Mouse (Mus musculus) midbrain, embryonic 14.5 days (tissue): ENCODE data around the gene Mep1a. TPM values are rescaled to one million over a fixed set of nuclear protein-coding genes. Genes with fewer than 3 reads are reported as not detected.

ENCODE experiments used
- ATAC-seq: fragments of 200-750 bp; cut with Nextera tagmentation; 2 replicates; pipeline ENCODE4 v1.8.0; 2017; ENCODE audit warnings: moderate number of reproducible peaks, moderate library complexity; ENCODE audit not compliant: low FRiP score, low TSS enrichment
- DNase-seq: peaks from one replicate; pipeline ENCODE4 v3.0.0-alpha.2; 2015
- H3K27ac ChIP-seq: fragments of 300-500 bp; sonication (generic); replicated peaks from 2 replicates; pipeline ENCODE4 v1.5.1; 2014; ENCODE audit warnings: mild to moderate bottlenecking, low read depth, low read length, moderate library complexity
- H3K27me3 ChIP-seq: fragments of 300-500 bp; sonication (generic); 2 replicates; pipeline ENCODE4 v1.6.1; 2014; ENCODE audit warnings: low read length, control low read depth, mixed read lengths; ENCODE audit not compliant: control insufficient read depth, insufficient read depth
- H3K36me3 ChIP-seq: fragments of 300-500 bp; sonication (generic); 2 replicates; pipeline ENCODE4 v1.6.1; 2014; ENCODE audit warnings: low read length, control low read depth; ENCODE audit not compliant: control insufficient read depth, insufficient read depth
- H3K4me1 ChIP-seq: fragments of 300-500 bp; sonication (generic); 2 replicates; pipeline ENCODE4 v1.6.1; 2014; ENCODE audit warnings: mild to moderate bottlenecking, antibody characterized with exemption, low read length, control low read depth; ENCODE audit not compliant: control insufficient read depth, insufficient read depth
- H3K4me2 ChIP-seq: fragments of 300-500 bp; sonication (generic); 2 replicates; pipeline ENCODE4 v1.6.1; 2014; ENCODE audit warnings: mild to moderate bottlenecking, low read length, moderate library complexity
- H3K4me3 ChIP-seq: fragments of 300-500 bp; sonication (generic); replicated peaks from 2 replicates; pipeline ENCODE4 v1.5.1; 2014; ENCODE audit warnings: low read depth, low read length
- H3K9ac ChIP-seq: fragments of 300-500 bp; sonication (generic); replicated peaks from 2 replicates; pipeline ENCODE4 v1.6.1; 2014; ENCODE audit warnings: mild to moderate bottlenecking, low read length, moderate library complexity
- H3K9me3 ChIP-seq: fragments of 300-500 bp; sonication (generic); 2 replicates; pipeline ENCODE4 v1.6.1; 2016; ENCODE audit warnings: low read length, control low read depth, mixed read lengths; ENCODE audit not compliant: control insufficient read depth
- WGBS: fragments of 180-500 bp; shearing (Covaris S2); extraction: QIAGEN DNeasy Blood & Tissue Kit; methylation state at CpG from one replicate; pipeline ENCODE4 v1.1.7; 2014; 5-methylcytosine and 5-hydroxymethylcytosine counted together
- polyA plus RNA-seq: library from polyadenylated mRNA; unstranded; fragments of >200 nt; fragmentation: Nextera tagmentation; extraction: Ambion mirVana; gene quantifications from 2 replicates; pipeline ENCODE4 v1.2.1, GENCODE M21; 2014

The Mep1a gene
- polyA plus RNA-seq, 1 experiment from 2014 or later, result 0.07 TPM

DNA sequence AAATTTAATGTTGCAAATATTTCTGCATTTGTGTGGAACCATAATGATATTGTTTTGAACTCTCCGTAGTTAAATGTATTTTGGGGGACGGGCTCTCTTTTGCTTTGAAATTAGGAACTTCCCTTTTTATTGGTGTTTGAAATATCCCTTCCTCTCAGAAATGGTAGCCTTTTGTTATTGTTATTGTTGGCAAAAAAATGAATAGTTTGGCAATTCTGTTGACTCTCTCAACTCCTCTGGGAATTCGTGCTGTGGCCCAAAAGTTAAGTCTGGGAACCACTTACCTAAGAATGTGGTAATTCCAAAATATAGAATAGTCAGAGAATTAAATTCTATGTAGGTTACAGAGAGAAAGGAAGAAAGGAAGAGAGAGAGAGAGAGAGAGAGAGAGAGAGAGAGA lies 17.6 kb upstream of the Mep1a start:
- Histone ChIP-seq H3K27me3 (no peaks in the 10 kb centered on the region), H3K36me3 (no peaks in the 10 kb centered on the region), H3K27ac (no peak overlapping the region), H3K4me2 (no peak overlapping the region), H3K9me3 (no peaks in the 10 kb centered on the region), H3K9ac (no peak overlapping the region), H3K4me1 (no peaks in the 10 kb centered on the region), H3K4me3 (no peak overlapping the region)
- no peak for ATAC-seq
- 81% methylated on average over 3 of the region's 3 CpGs for WGBS
- no peak for DNase-seq

DNA sequence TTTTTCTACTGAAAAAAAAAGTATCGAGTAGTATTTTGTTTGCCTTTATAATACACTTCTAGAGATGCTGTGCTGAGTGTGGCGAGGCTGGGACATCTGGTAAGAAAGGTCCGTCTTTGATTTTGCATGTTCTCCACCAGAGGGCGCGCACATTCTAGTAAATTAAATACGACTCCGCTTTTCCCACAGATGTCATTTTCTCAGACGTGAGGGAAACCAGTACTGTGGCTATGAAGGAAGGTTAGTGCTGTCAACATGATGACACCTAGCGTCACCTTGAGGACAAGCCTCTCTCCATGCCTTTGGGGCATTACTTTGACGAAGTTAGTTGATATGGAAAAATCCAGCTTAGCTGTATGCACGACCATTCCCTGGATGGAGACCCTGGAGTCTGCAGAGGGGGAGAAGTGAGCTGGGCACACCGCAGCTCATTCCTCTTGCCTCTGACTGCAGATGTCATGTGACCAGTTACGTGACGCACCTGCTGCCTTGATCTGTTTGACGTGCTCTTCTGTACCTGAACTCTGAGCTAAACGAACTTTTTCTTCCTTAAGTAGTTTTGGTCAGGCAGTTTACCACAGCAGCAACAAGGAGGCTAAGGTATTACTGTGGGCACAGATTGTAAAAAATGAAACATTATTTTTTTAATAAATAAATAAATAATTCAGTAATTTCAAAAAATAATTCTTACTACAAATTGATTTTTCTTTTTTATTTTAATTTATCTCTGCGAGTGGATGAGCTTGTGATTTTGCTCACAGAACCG lies 16.2 kb upstream of the Mep1a start:
- no peaks in the 10 kb centered on the region for H3K4me1 ChIP-seq
- DNase-seq (peak; percentile 94), ATAC-seq (peak; percentile 73; the same call in 1 of the 2 replicates)
- no peak overlapping the region for H3K9ac ChIP-seq
- H3K9me3 ChIP-seq, result peaks cover 3% of the 10 kb centered on the region; the same call in 1 of the 2 replicates
- no peaks in the 10 kb centered on the region for H3K27me3 ChIP-seq
- no peak overlapping the region for H3K27ac ChIP-seq
- H3K36me3 ChIP-seq, result no peaks in the 10 kb centered on the region
- whole genome bisulfite sequencing, result 31% methylated on average over 18 of the region's 18 CpGs
- no peak overlapping the region for H3K4me3 ChIP-seq
- H3K4me2 ChIP-seq, result no peak overlapping the region

GRCm38 (mm10) chr17:43510782-43511181 lies 8.2 kb upstream of the Mep1a start:
- WGBS, result 78% methylated on average over 4 of the region's 4 CpGs
- ATAC-seq, result no peak

DNA sequence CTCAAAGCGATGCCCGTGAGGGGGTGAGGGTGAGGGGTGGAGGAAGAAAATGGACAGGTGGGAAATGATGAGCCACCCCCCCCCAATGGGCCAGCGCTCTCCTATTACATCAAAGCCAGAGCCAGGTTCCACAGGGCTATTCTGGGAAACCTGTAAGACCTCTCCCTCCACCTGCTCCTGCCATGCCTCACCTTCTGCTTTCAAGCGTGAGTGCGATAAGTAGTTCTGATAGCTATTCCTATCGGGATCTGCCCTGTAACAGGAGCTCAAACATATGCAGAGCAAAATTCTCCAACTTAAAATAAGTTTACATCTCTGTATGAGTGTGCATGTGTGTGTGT lies 2.0 kb upstream of the Mep1a start:
- no peak overlapping the region for H3K4me2 ChIP-seq
- no peak for ATAC-seq
- WGBS, result 84% methylated on average over 6 of the region's 6 CpGs

More at GRCm38 (mm10) chr17:43510782-43511181, 8.2 kb upstream of the Mep1a start:
- peaks cover 3% of the 10 kb centered on the region; the same call in 1 of the 2 replicates for H3K9me3 ChIP-seq
- no peak for DNase-seq
- no peak overlapping the region for H3K9ac ChIP-seq
- no peak overlapping the region for H3K27ac ChIP-seq
- no peaks in the 10 kb centered on the region for H3K36me3 ChIP-seq
- no peaks in the 10 kb centered on the region for H3K4me1 ChIP-seq
- H3K4me3 ChIP-seq, result no peak overlapping the region
- no peak overlapping the region for H3K4me2 ChIP-seq
- no peaks in the 10 kb centered on the region for H3K27me3 ChIP-seq

GRCm38 (mm10) chr17:43503861-43504593 lies 1.4 kb upstream of the Mep1a start:
- DNase-seq (no peak), ATAC-seq (no peak)
- no peak overlapping the region for H3K4me2 ChIP-seq
- H3K4me1 ChIP-seq, result no peaks in the 10 kb centered on the region
- H3K9me3 ChIP-seq, result no peaks in the 10 kb centered on the region
- H3K9ac ChIP-seq, result no peak overlapping the region
- 86% methylated on average over 4 of the region's 4 CpGs for WGBS
- H3K27me3 ChIP-seq, result no peaks in the 10 kb centered on the region
- no peak overlapping the region for H3K4me3 ChIP-seq
- no peaks in the 10 kb centered on the region for H3K36me3 ChIP-seq
- no peak overlapping the region for H3K27ac ChIP-seq

More for the DNA sequence above, 2.0 kb upstream of the Mep1a start:
- DNase-seq, result no peak
- H3K4me3 ChIP-seq, result no peak overlapping the region
- H3K27me3 ChIP-seq, result no peaks in the 10 kb centered on the region
- H3K36me3 ChIP-seq, result no peaks in the 10 kb centered on the region
- no peak overlapping the region for H3K9ac ChIP-seq
- H3K4me1 ChIP-seq, result no peaks in the 10 kb centered on the region
- no peak overlapping the region for H3K27ac ChIP-seq
- no peaks in the 10 kb centered on the region for H3K9me3 ChIP-seq

- 95% methylated on average over 5 of the region's 5 CpGs for WGBS
- no peaks in the 10 kb centered on the region for H3K9me3 ChIP-seq
- no peak overlapping the region for H3K4me2 ChIP-seq
- H3K4me3 ChIP-seq, result no peak overlapping the region
- no peaks in the 10 kb centered on the region for H3K36me3 ChIP-seq
- no peak overlapping the region for H3K9ac ChIP-seq
- ATAC-seq (no peak), DNase-seq (no peak)
- no peaks in the 10 kb centered on the region for H3K4me1 ChIP-seq
- H3K27ac ChIP-seq, result no peak overlapping the region
- no peaks in the 10 kb centered on the region for H3K27me3 ChIP-seq
Measured at GRCm38 (mm10) chr17:43501631-43502030, 981 bp downstream of the Mep1a start.

GRCm38 (mm10) chr17:43501223-43501622 lies 1.4 kb downstream of the Mep1a start:
- 84% methylated on average over 3 of the region's 3 CpGs for WGBS
- no peaks in the 10 kb centered on the region for H3K4me1 ChIP-seq

DNA sequence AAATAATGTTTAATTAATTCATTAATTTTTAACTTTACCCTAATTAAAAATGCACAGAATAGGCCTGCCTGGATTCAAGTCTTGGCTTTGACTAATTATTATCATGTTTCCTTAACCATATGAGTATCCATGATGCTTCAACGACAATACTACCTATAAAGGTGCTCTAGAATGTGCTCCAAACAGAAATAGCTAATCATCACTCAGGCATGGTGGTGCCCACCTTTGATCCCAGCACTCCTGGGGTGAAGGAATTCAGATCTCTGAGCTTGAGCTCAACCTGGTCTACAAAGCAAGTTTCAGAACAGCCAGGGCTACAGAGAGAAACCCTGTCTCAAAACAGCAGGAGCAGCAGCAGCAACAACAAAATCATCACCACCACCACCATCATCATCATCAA lies 2.1 kb downstream of the Mep1a start:
- H3K9ac ChIP-seq, result no peak overlapping the region
- H3K4me1 ChIP-seq, result no peaks in the 10 kb centered on the region
- no peak for ATAC-seq
- no peaks in the 10 kb centered on the region for H3K36me3 ChIP-seq
- H3K27me3 ChIP-seq, result no peaks in the 10 kb centered on the region
- no peak overlapping the region for H3K4me2 ChIP-seq
- no peak overlapping the region for H3K4me3 ChIP-seq
- WGBS, result 89% methylated on average over 1 of the region's 1 CpGs
- no peaks in the 10 kb centered on the region for H3K9me3 ChIP-seq
- H3K27ac ChIP-seq, result no peak overlapping the region
- no peak for DNase-seq

More at GRCm38 (mm10) chr17:43501223-43501622, 1.4 kb downstream of the Mep1a start:
- Histone ChIP-seq H3K27me3 (no peaks in the 10 kb centered on the region), H3K9me3 (no peaks in the 10 kb centered on the region), H3K27ac (no peak overlapping the region), H3K36me3 (no peaks in the 10 kb centered on the region), H3K4me2 (no peak overlapping the region), H3K9ac (no peak overlapping the region), H3K4me3 (no peak overlapping the region)
- ATAC-seq (no peak), DNase-seq (no peak)

DNA sequence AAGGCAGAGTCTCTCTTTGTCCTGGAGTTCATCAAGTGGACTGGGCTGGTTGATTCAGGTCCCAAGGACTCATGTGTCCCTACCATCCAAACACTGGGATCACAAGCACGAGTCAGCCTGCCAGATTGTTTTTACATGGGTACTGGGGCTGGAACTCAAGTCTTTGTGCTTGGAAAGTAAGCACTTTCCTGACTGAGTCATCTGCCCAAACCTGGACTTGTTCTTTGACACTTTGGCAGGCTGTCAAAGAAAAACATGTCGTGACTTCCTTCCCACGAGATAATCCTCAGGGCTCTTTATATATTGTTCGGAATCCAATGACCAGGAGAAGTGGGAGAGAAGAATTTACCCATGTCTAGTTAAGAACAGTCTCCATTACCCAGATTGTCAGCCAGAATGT lies 5.1 kb downstream of the Mep1a start:
- no peak for DNase-seq
- Histone ChIP-seq H3K27me3 (no peaks in the 10 kb centered on the region), H3K9me3 (no peaks in the 10 kb centered on the region), H3K4me1 (no peaks in the 10 kb centered on the region), H3K9ac (no peak overlapping the region), H3K4me2 (no peak overlapping the region), H3K36me3 (no peaks in the 10 kb centered on the region), H3K4me3 (no peak overlapping the region), H3K27ac (no peak overlapping the region)
- no peak for ATAC-seq
- 76% methylated on average over 4 of the region's 4 CpGs for whole genome bisulfite sequencing
